Mouse (Mus musculus) neural tube, embryonic 14.5 days (tissue): Measurements from ENCODE around the gene Guk1. TPM values are rescaled to one million over a fixed set of nuclear protein-coding genes. Genes with fewer than 3 reads are reported as not detected.

Experiments
- ATAC-seq: fragments of 200-750 bp; cut with Nextera tagmentation; 2 replicates; pipeline ENCODE4 v1.8.0; 2017; ENCODE audit warnings: low read depth, mild to moderate bottlenecking, moderate TSS enrichment, moderate library complexity
- H3K27ac ChIP-seq: fragments of 300-500 bp; sonication (generic); 2 replicates; pipeline ENCODE4 v1.5.1; 2014; ENCODE audit warnings: low read depth, mild to moderate bottlenecking, control low read depth, low read length, moderate library complexity, mixed read lengths
- H3K27me3 ChIP-seq: fragments of 300-500 bp; sonication (generic); 2 replicates; pipeline ENCODE4 v1.6.1; 2014; ENCODE audit warnings: low read length; ENCODE audit not compliant: control insufficient read depth, insufficient read depth
- H3K36me3 ChIP-seq: fragments of 300-500 bp; sonication (generic); 2 replicates; pipeline ENCODE4 v1.6.1; 2014; ENCODE audit warnings: low read length, mixed read lengths; ENCODE audit not compliant: control insufficient read depth, insufficient read depth
- H3K4me1 ChIP-seq: fragments of 300-500 bp; sonication (generic); 2 replicates; pipeline ENCODE4 v1.6.1; 2014; ENCODE audit warnings: low read length; ENCODE audit not compliant: control insufficient read depth, insufficient read depth
- H3K4me2 ChIP-seq: fragments of 300-500 bp; sonication (generic); 2 replicates; pipeline ENCODE4 v1.6.1; 2014; ENCODE audit warnings: mild to moderate bottlenecking, low read depth, low read length, control low read depth
- H3K4me3 ChIP-seq: fragments of 300-500 bp; sonication (generic); 2 replicates; pipeline ENCODE4 v1.5.1; 2014; ENCODE audit warnings: low read depth, low read length, control low read depth, mixed read lengths
- H3K9ac ChIP-seq: fragments of 300-500 bp; sonication (generic); replicated peaks from 2 replicates; pipeline ENCODE4 v1.6.1; 2014; ENCODE audit warnings: low read depth, mild to moderate bottlenecking, control low read depth, low read length, mixed read lengths
- H3K9me3 ChIP-seq: fragments of 300-500 bp; sonication (generic); 2 replicates; pipeline ENCODE4 v1.6.1; 2016; ENCODE audit warnings: low read length; ENCODE audit not compliant: control insufficient read depth
- WGBS: fragments of 180-500 bp; shearing (Covaris S2); extraction: QIAGEN DNeasy Blood & Tissue Kit; methylation state at CpG from one replicate; pipeline ENCODE4 v1.1.7; 2014; 5-methylcytosine and 5-hydroxymethylcytosine counted together
- polyA plus RNA-seq: library from polyadenylated mRNA; unstranded; fragments of >200 nt; fragmentation: Nextera tagmentation; extraction: Ambion mirVana; gene quantifications from 2 replicates; pipeline ENCODE4 v1.2.1, GENCODE M21; 2014

Gene Guk1
- 224 and 266 TPM in 2 replicates for polyA plus RNA-seq

DNA sequence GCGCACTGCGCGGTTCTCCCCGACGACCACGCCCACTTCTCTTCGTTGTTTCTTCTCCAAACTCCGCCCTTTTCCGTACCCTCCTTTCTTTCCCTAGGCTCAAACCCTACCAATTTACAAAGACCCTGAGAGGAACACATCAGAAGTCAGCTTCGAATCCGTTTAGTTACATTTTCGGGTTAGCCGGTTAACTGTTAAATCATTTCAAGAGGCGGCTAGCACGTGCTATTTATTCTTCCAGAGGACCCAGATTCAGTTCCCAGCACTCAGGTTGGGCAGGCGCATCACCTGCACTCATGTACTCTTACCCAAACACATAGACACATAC lies at the start of gene Guk1:
Guk1 (minus strand) TSS at position 154 of the 328 bp plus-strand sequence.
- ATAC-seq: peak; percentile 24
- peak within 1 kb of the TSS; percentile 46 for H3K4me3 ChIP-seq
- H3K4me1 ChIP-seq: peaks cover 7% of the 10 kb centered on the region
- peak within 1 kb of the TSS; percentile 52 for H3K9ac ChIP-seq
- H3K27me3 ChIP-seq: no peaks in the 10 kb centered on the region
- no peaks in the 10 kb centered on the region for H3K36me3 ChIP-seq
- H3K4me2 ChIP-seq: peak within 1 kb of the TSS; percentile 45
- 5% methylated on average over 16 of the region's 16 CpGs for WGBS
- peak within 1 kb of the TSS; percentile 80 for H3K27ac ChIP-seq
- no peaks in the 10 kb centered on the region for H3K9me3 ChIP-seq

DNA sequence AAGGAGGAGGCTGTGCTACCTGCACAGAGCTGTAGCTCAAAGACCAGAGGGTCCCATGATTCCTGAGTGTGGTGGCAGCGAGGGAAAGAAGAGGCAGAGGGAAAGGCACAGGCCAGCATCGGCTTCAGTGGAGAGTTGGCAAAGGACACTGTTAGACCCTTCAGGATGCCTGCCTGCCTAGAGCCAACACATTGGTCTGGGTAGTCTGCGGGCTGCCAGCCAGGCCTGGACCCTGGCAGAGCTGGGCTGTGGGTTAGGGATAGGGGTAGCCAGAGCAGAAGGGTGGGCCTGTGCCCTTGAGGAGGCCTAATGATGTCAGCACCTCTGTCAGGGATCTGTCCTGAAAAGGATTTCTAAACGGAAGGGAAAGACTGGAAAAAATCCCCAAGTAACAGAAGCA lies 47.8 kb upstream of the Guk1 start:
- no peak overlapping the region for H3K4me3 ChIP-seq
- ATAC-seq: no peak
- H3K27me3 ChIP-seq: no peaks in the 10 kb centered on the region
- H3K4me1 ChIP-seq: 0 out of 2 replicates have a peak, but pooled peaks cover 4% of the 10 kb centered on the region
- no peak overlapping the region for H3K9ac ChIP-seq
- H3K36me3 ChIP-seq: no peaks in the 10 kb centered on the region
- 83% methylated on average over 4 of the region's 4 CpGs for WGBS
- no peaks in the 10 kb centered on the region for H3K9me3 ChIP-seq
- no peak overlapping the region for H3K27ac ChIP-seq
- no peak overlapping the region for H3K4me2 ChIP-seq

GRCm38 (mm10) chr11:59239428-59239785 lies 47.4 kb upstream of the Guk1 start:
- H3K9me3 ChIP-seq: no peaks in the 10 kb centered on the region
- H3K4me3 ChIP-seq: no peak overlapping the region
- 0 out of 2 replicates have a peak, but pooled peaks have one; percentile 31 for ATAC-seq
- H3K36me3 ChIP-seq: no peaks in the 10 kb centered on the region
- H3K4me1 ChIP-seq: 0 out of 2 replicates have a peak, but pooled peaks cover 4% of the 10 kb centered on the region
- H3K9ac ChIP-seq: no peak overlapping the region
- no peak overlapping the region for H3K4me2 ChIP-seq
- H3K27ac ChIP-seq: no peak overlapping the region
- no peaks in the 10 kb centered on the region for H3K27me3 ChIP-seq
- 53% methylated on average over 4 of the region's 4 CpGs for WGBS

DNA sequence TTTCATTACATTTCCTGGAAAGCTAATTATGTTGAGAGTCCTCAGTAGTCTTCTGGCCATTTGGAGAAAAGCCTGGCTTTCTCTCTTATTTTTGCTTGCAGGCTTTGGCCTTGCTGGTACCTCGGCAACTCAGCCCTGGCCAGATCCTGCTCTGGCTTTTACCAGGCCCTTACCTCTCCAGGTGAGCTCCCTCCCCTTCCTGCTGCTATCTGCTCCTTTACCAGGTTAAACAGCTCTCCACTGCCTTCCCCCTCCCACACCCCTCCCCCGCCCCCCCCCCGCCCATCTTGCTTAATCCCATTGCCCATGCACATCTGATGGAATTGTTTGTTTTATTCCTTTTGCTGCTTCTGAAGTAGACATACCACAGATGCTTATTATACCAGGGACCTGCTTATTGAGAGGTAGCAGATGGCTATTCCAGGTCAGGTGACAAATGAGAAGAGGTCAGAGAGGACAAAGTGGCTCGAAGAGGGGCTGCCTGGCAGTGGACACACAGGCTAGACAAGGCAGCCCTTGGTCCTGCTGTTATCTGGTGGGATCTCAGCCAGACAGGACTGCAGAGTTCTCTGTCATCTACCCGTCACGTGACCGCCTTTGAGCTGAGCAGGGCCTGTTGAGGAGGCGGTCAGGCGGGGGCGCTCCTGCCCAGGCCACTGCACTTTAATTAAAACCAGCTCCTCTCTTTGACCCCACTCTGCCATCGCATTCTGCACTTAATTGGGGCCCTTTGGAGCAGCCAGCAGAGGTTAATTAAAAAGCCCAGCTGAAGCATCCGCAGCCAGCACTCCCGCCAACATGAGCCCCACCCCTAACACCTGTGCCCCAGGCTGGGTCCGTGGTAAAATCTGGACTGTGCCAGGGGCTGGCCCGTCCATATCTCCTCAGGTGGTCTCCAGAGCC lies 46.8 kb upstream of the Guk1 start:
- ATAC-seq: peak; percentile 60; the same call in 1 of the 2 replicates
- no peak overlapping the region for H3K9ac ChIP-seq
- no peaks in the 10 kb centered on the region for H3K27me3 ChIP-seq
- no peak overlapping the region for H3K27ac ChIP-seq
- no peaks in the 10 kb centered on the region for H3K9me3 ChIP-seq
- WGBS: 4% methylated on average over 15 of the region's 15 CpGs
- H3K4me1 ChIP-seq: 0 out of 2 replicates have a peak, but pooled peaks cover 4% of the 10 kb centered on the region
- no peak overlapping the region for H3K4me2 ChIP-seq
- H3K36me3 ChIP-seq: no peaks in the 10 kb centered on the region
- H3K4me3 ChIP-seq: no peak overlapping the region

DNA sequence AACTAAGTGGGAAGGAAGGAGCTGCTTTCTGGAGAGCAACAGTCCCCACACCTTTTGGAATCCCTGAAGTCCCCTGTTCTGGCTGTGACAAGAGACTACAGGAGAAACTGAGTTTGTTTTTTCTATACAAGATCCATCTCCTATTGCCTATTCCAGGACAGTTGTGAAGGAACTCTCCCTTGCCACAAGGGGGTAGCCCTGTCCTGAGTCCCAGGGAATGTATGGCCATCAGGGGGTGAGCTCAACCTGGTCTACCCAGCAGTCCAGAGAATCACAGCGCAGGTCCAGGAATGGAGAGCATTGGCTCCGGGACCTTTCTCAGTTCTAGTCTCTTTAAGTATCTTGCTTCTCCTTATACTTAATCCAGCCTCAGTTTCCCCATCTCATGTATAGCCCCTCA lies 40.8 kb upstream of the Guk1 start:
- no peak overlapping the region for H3K27ac ChIP-seq
- H3K4me3 ChIP-seq: no peak overlapping the region
- no peak overlapping the region for H3K9ac ChIP-seq
- no peak overlapping the region for H3K4me2 ChIP-seq
- H3K9me3 ChIP-seq: no peaks in the 10 kb centered on the region
- H3K36me3 ChIP-seq: no peaks in the 10 kb centered on the region
- H3K27me3 ChIP-seq: no peaks in the 10 kb centered on the region
- H3K4me1 ChIP-seq: peaks cover 4% of the 10 kb centered on the region
- 64% methylated on average over 2 of the region's 2 CpGs for WGBS
- no peak for ATAC-seq

- no peaks in the 10 kb centered on the region for H3K9me3 ChIP-seq
- no peaks in the 10 kb centered on the region for H3K36me3 ChIP-seq
- WGBS: 16% methylated on average over 7 of the region's 7 CpGs
- ATAC-seq: no peak
- H3K4me3 ChIP-seq: no peak overlapping the region
- no peaks in the 10 kb centered on the region for H3K27me3 ChIP-seq
- H3K4me1 ChIP-seq: peaks cover 24% of the 10 kb centered on the region
- H3K9ac ChIP-seq: no peak overlapping the region
- no peak overlapping the region for H3K27ac ChIP-seq
- no peak overlapping the region for H3K4me2 ChIP-seq
Observed at GRCm38 (mm10) chr11:59230144-59230760, 38.2 kb upstream of the Guk1 start.

- H3K27ac ChIP-seq: peak within 1 kb of the TSS; percentile 93
- peak within 1 kb of the TSS; percentile 100 for H3K4me3 ChIP-seq
- ATAC-seq: peak; percentile 95
- no peaks in the 10 kb centered on the region for H3K36me3 ChIP-seq
- peak within 1 kb of the TSS; percentile 98 for H3K9ac ChIP-seq
- no peaks in the 10 kb centered on the region for H3K27me3 ChIP-seq
- H3K4me2 ChIP-seq: peak within 1 kb of the TSS; percentile 93
- H3K9me3 ChIP-seq: no peaks in the 10 kb centered on the region
- WGBS: 6% methylated on average over 58 of the region's 59 CpGs
- peaks cover 28% of the 10 kb centered on the region for H3K4me1 ChIP-seq
Observed at GRCm38 (mm10) chr11:59228122-59228953, 36.3 kb upstream of the Guk1 start, which contains the start of gene Arf1. Arf1 (minus strand) TSS chr11:59228270.

GRCm38 (mm10) chr11:59227604-59228121 lies 35.7 kb upstream of the Guk1 start:
- no peaks in the 10 kb centered on the region for H3K9me3 ChIP-seq
- peak overlapping the region; percentile 100 for H3K4me3 ChIP-seq
- H3K36me3 ChIP-seq: no peaks in the 10 kb centered on the region
- H3K9ac ChIP-seq: peak overlapping the region; percentile 98
- H3K4me2 ChIP-seq: peak overlapping the region; percentile 93
- no peaks in the 10 kb centered on the region for H3K27me3 ChIP-seq
- WGBS: under 1% methylated on average over 43 of the region's 51 CpGs
- H3K27ac ChIP-seq: peak overlapping the region; percentile 93
- ATAC-seq: peak; percentile 78
- peaks cover 28% of the 10 kb centered on the region for H3K4me1 ChIP-seq
